Mouse (Mus musculus) lung, postnatal 0 days (tissue): Measurements from ENCODE around the gene Tmc6. TPM values are rescaled to one million over a fixed set of nuclear protein-coding genes. Genes with fewer than 3 reads are reported as not detected.

Experiments used
- ATAC-seq: fragments of 200-750 bp; cut with Nextera tagmentation; 2 replicates; pipeline ENCODE4 v1.8.0; 2017; ENCODE audit warnings: moderate library complexity
- DNase-seq: peaks from one replicate; pipeline ENCODE4 v3.0.0-alpha.2; 2016; ENCODE audit warnings: low spot score
- H3K27ac ChIP-seq: fragments of 300-500 bp; sonication (generic); 2 replicates; pipeline ENCODE4 v1.5.1; 2014; ENCODE audit warnings: antibody characterized with exemption, mild to moderate bottlenecking, low read length, mixed read lengths
- H3K27me3 ChIP-seq: fragments of 300-500 bp; sonication (generic); replicated peaks from 2 replicates; pipeline ENCODE4 v1.6.1; 2014; ENCODE audit warnings: low read length, mixed read lengths; ENCODE audit not compliant: insufficient read depth
- H3K36me3 ChIP-seq: fragments of 300-500 bp; sonication (generic); 2 replicates; pipeline ENCODE4 v1.6.1; 2014; ENCODE audit warnings: low read length, mixed read lengths; ENCODE audit not compliant: insufficient read depth
- H3K4me1 ChIP-seq: fragments of 300-500 bp; sonication (generic); 2 replicates; pipeline ENCODE4 v1.6.1; 2014; ENCODE audit warnings: antibody characterized with exemption, low read depth, low read length, mixed read lengths; ENCODE audit not compliant: insufficient read depth
- H3K4me2 ChIP-seq: fragments of 300-500 bp; sonication (generic); replicated peaks from 2 replicates; pipeline ENCODE4 v1.6.1; 2014; ENCODE audit warnings: low read depth, mild to moderate bottlenecking, low read length, moderate library complexity, mixed read lengths
- H3K4me3 ChIP-seq: fragments of 300-500 bp; sonication (generic); 2 replicates; pipeline ENCODE4 v1.5.1; 2014; ENCODE audit warnings: low read depth, low read length
- H3K9ac ChIP-seq: fragments of 300-500 bp; sonication (generic); replicated peaks from 2 replicates; pipeline ENCODE4 v1.6.1; 2014; ENCODE audit warnings: low read depth, mild to moderate bottlenecking
- H3K9me3 ChIP-seq: fragments of 300-500 bp; sonication (generic); 2 replicates; pipeline ENCODE4 v1.6.1; 2016; ENCODE audit warnings: low read length, mixed read lengths
- CTCF ChIP-seq: IDR thresholded peaks from 2 replicates; pipeline ENCODE4 v1.5.1; 2016; ENCODE audit warnings: antibody characterized with exemption, mild to moderate bottlenecking
- EP300 ChIP-seq: IDR thresholded peaks from 2 replicates; pipeline ENCODE4 v1.6.1; 2016; ENCODE audit warnings: antibody characterized with exemption, mild to moderate bottlenecking, control low read depth
- WGBS: fragments of 180-500 bp; shearing (Covaris S2); extraction: QIAGEN DNeasy Blood & Tissue Kit; methylation state at CpG from one replicate; pipeline ENCODE4 v1.1.7; 2014; 5-methylcytosine and 5-hydroxymethylcytosine counted together
- polyA plus RNA-seq: library from polyadenylated mRNA; unstranded; fragments of >200 nt; fragmentation: Nextera tagmentation; extraction: Ambion mirVana; gene quantifications from 2 replicates; pipeline ENCODE4 v1.2.1, GENCODE M21; 2015

Tmc6 gene
- polyA plus RNA-seq, 1 experiment from 2014 or later, result 34.8 TPM

DNA sequence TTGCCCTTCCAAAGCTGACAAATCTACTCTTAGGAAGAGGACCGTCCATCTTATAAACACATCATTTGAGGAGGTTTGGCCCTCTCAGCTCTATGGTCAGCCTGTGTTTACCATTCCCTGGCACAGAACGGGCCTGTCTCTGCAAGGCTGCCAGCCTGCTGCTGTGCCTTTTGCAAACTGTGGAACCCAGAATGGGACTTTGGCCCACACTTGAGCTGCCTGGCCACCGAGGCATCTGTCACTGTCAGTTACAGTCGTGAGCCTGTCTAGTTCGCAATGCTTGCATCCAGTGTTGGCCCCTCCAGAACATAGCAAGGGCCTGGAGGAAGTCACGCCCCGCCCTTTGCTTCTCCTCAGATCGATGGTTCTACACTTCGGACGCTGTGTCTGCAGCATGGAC, 22.7 kb downstream of the Tmc6 start:
- Histone ChIP-seq H3K4me1 (no peaks in the 10 kb centered on the region), H3K9ac (no peak overlapping the region), H3K27ac (no peak overlapping the region), H3K4me2 (no peak overlapping the region), H3K36me3 (peaks cover 59% of the 10 kb centered on the region), H3K9me3 (no peaks in the 10 kb centered on the region), H3K4me3 (no peak overlapping the region), H3K27me3 (no peaks in the 10 kb centered on the region)
- 80% methylated on average over 10 of the region's 10 CpGs for WGBS
- TF ChIP-seq CTCF (no peak), EP300 (no peak)
- DNase-seq (no peak), ATAC-seq (no peak)

DNA sequence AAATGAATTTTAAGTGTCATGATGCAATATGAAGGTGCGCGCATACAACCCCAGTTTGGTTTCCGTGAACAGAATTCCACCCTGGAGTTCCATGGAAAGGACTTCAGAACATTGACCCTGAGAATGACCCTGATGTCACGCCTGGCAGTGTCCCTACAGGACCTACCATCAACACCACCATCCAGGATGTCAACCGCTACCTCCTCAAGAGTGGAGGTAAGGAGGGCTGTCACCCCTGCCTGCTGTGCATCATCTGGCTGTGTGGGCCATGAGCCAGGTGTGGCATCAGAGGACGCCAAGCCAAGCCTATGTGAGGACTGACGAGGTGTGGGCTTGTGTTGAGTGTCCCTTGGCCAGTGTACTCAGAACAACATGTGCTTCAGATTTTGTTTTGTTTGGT, 26.1 kb downstream of the Tmc6 start:
- no peak for TF ChIP-seq EP300
- TF ChIP-seq CTCF, result no peak
- no peaks in the 10 kb centered on the region for H3K27me3 ChIP-seq
- H3K4me2 ChIP-seq, result no peak overlapping the region

DNA sequence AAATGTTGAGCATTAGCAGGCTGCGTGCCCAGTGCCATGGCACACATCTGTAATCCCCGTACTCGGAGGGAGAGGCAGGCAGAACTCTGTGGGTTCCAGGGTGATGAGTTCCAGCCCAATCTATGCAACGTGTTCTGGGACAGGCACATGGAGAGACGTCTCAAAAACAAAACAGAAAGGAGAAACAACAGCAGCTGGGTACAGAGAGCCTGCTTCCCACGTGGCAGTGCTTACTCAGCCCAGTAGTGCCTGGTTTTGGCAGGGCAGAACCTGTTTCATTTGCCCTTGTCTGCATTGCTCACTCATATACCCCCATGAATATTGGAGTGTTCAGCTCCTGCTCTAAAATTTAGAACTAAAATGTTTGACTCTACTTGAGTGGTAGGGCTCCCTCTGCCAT, 30.5 kb downstream of the Tmc6 start:
- WGBS, result 82% methylated on average over 6 of the region's 6 CpGs
- Histone ChIP-seq H3K27me3 (no peaks in the 10 kb centered on the region), H3K4me1 (no peaks in the 10 kb centered on the region), H3K36me3 (peaks cover 69% of the 10 kb centered on the region), H3K4me2 (no peak overlapping the region), H3K4me3 (no peak overlapping the region), H3K9me3 (no peaks in the 10 kb centered on the region), H3K9ac (no peak overlapping the region), H3K27ac (no peak overlapping the region)
- TF ChIP-seq CTCF, result no peak
- TF ChIP-seq EP300, result no peak
- ATAC-seq (no peak), DNase-seq (no peak)

More for the DNA sequence above, 26.1 kb downstream of the Tmc6 start:
- H3K4me1 ChIP-seq, result no peaks in the 10 kb centered on the region
- ATAC-seq (no peak), DNase-seq (no peak)
- H3K4me3 ChIP-seq, result no peak overlapping the region
- WGBS, result 94% methylated on average over 7 of the region's 7 CpGs
- H3K9ac ChIP-seq, result no peak overlapping the region
- H3K27ac ChIP-seq, result no peak overlapping the region
- H3K9me3 ChIP-seq, result no peaks in the 10 kb centered on the region
- H3K36me3 ChIP-seq, result peaks cover 65% of the 10 kb centered on the region

DNA sequence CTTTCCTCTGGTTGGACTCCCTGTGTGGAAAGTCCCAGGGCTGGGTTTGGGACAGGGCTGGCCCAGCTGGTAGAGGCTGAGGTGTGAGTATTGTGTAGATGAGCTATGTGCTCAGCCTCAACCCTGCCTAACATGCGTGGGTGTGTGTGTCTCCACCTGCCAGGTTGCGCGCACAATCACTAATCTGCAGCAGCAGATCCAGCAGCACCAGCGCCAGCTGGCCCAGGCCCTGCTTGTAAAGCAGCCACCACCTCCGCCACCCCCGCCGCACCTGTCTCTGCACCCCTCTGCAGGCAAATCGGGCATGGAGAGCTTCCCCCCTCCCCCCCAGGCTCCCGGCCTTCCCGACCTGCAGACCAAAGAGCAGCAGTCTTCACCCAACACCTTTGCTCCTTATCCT, 32.6 kb downstream of the Tmc6 start:
- Histone ChIP-seq H3K27ac (no peak overlapping the region), H3K9ac (no peak overlapping the region), H3K4me1 (no peaks in the 10 kb centered on the region), H3K36me3 (peaks cover 64% of the 10 kb centered on the region), H3K9me3 (no peaks in the 10 kb centered on the region), H3K27me3 (no peaks in the 10 kb centered on the region), H3K4me3 (no peak overlapping the region), H3K4me2 (no peak overlapping the region)
- DNase-seq, result no peak
- no peak for ATAC-seq
- 88% methylated on average over 10 of the region's 10 CpGs for WGBS
- TF ChIP-seq CTCF (no peak), EP300 (no peak)

DNA sequence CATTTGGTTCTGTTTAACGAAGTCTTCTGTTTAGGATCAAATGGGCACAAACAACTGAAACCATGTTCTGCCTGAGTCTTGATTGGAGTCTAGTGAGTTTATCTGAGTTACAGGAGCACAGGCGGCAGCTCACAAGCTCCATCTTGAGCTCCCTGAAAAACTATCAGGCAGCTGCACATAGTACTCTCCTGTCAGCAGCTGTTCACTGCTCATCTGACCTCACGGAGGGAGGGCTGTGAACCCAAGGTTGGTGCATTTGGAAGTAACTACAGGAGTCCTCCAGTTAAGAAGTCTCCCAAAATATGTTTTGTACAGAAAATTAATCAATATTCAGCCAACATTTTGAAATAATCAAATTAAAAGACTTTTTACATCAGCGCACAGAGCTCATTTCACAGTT, 33.4 kb downstream of the Tmc6 start:
- no peaks in the 10 kb centered on the region for H3K4me1 ChIP-seq
- no peak overlapping the region for H3K4me2 ChIP-seq
- no peak for ATAC-seq
- H3K9me3 ChIP-seq, result no peaks in the 10 kb centered on the region
- DNase-seq, result no peak
- no peaks in the 10 kb centered on the region for H3K27me3 ChIP-seq
- H3K9ac ChIP-seq, result no peak overlapping the region
- no peak for TF ChIP-seq EP300
- no peak for TF ChIP-seq CTCF
- peaks cover 67% of the 10 kb centered on the region for H3K36me3 ChIP-seq
- H3K27ac ChIP-seq, result no peak overlapping the region
- H3K4me3 ChIP-seq, result no peak overlapping the region
- 83% methylated on average over 4 of the region's 4 CpGs for WGBS

DNA sequence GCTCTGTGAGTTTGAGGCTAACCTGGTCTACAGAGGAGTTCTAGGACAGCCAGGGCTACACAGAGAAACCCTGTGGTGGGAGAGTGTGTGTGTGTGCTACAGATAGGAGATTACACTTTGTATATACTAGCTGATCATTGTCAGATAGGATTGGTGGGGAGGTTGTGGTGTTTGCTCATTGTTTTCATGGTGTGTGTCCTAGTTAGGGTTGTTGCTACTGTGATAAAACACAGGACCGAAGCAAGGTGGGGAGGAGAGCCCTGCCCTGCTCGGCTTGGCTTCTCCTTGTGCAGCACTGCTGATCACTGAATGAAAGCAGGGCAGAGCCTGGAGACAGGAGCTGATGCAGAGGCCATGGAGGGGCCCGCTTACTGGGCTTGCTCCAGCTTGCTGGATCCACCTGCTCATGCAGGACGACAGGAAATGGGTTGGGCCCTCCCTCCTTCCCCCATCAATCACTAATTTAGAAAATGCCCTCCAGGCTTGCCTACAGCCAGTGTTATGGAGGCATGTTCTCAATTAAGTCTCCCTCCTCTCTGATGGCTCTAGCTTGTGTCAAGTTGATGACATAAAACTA, 38.5 kb downstream of the Tmc6 start:
- H3K4me3 ChIP-seq, result no peak overlapping the region
- no peak overlapping the region for H3K9ac ChIP-seq
- peaks cover 65% of the 10 kb centered on the region for H3K36me3 ChIP-seq
- H3K4me1 ChIP-seq, result no peaks in the 10 kb centered on the region
- no peaks in the 10 kb centered on the region for H3K27me3 ChIP-seq
- H3K4me2 ChIP-seq, result no peak overlapping the region
- WGBS, result 71% methylated on average over 4 of the region's 4 CpGs
- ATAC-seq (no peak), DNase-seq (no peak)
- no peak overlapping the region for H3K27ac ChIP-seq
- no peaks in the 10 kb centered on the region for H3K9me3 ChIP-seq
- TF ChIP-seq EP300, result no peak
- no peak for TF ChIP-seq CTCF

DNA sequence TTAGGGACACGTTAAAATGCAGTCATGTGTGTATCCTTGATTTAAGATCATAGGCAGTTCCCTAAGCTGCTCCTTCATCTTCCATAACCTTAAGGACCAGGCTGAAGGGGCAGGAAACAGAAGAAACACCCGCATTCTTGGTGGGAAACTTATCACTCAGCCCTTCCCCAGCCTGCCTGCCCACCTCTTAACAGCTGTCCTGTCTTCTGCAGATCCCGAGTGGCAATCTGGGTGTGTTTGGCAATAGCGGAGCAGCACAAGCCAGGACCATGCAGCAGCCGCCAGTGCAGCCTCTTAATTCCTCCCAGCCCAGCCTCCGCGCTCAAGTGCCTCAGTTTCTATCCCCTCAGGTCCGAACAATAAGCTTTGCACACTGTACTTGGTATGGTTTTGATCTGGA, 39.3 kb downstream of the Tmc6 start:
- ATAC-seq (no peak), DNase-seq (no peak)
- no peak overlapping the region for H3K27ac ChIP-seq
- no peak overlapping the region for H3K9ac ChIP-seq
- H3K4me3 ChIP-seq, result no peak overlapping the region
- H3K27me3 ChIP-seq, result no peaks in the 10 kb centered on the region
- H3K9me3 ChIP-seq, result no peaks in the 10 kb centered on the region
- no peak overlapping the region for H3K4me2 ChIP-seq
- H3K36me3 ChIP-seq, result peaks cover 59% of the 10 kb centered on the region
- no peaks in the 10 kb centered on the region for H3K4me1 ChIP-seq
- 75% methylated on average over 8 of the region's 8 CpGs for WGBS
- TF ChIP-seq CTCF (no peak), EP300 (no peak)
